Mouse (Mus musculus) cerebellum, adult 11 months (tissue): ENCODE results near the gene Afg3l1.
"Not testable (repeated sequence)": the region's sequence is repeated elsewhere in the genome, so short reads cannot be mapped to it uniquely, and the experiment has no call there.

Experiments used
- DNase-seq: peaks from one replicate; pipeline ENCODE4 v3.0.0; 2022

The Afg3l1 gene

DNA sequence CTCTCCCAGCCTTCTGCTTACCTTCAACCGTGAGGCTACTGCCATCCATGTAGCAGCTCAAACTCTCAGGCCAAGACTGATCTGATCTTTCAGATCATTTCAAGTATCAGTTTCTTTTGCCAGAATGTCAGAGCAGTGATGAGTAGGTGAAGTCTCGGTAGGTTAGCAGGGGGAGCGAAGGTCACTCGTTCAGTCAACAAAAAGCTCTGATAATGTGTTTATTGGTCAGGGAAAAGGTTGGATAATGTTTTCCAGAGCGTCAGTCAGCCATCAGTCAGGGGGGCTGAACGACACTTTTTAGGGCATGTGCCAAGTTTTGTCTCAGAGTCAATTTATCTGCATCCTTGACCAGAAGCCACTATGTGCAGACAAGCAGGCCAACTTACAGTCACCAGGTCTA, 4.7 kb upstream of the Afg3l1 start:
- DNase-seq = not testable (repeated sequence)

DNA sequence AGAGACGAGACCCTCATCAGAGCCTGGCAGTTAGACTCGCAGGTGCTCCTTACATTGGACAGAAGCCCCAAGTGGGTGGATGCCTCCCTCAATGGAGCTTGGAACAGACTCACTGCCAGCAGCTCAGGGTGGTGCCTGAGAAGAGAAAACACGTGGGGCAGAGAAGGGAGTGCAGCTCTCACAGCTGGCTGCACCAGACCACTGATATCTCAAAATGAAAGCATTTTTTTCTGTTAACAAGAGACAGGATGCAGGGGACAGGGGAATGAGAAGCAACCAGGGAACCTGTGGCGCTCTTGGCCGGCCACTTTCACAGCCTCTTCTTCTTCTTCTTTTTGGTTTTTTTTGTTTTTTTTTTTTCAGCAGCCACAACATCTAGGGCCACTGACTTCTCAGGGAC, 3.2 kb upstream of the Afg3l1 start:
- not testable (repeated sequence) for DNase-seq

DNA sequence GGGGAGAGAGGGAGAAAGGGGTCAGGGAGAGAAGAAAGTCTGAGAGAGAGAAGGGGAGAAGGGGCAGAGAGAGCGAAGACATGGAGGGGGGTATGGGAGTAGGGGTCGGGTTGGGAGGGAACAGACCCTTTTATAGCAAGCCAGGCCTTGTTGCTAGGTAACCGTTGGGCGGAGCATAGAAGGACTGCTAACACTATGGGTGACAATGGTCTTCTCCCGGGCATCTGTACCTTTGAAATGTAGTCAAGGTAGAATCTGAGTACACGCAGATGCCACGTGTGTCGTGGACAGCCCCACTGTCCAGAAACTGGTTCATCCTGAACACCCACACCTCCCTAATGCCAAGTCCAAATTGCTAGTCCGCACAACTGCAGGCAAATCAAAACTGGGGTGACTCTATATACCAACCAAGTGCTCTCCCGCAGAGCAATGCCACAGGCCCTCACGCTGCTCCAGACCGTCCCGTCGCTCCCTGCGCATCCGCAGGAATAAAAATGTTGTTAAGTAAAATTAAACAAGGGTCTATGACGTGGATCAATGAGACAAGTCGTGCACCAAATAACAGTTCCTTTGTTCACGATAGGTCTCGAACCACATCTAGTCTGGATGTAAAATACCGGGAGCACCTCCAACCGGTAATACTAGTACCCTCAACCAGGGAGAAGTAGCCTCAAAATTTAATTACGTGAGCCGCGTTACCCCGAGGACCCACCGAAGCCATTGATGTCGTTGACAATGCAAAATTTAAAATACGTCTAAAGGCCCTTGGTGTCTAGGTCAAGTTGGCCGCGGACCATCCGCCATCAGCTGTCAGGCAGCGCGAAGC, 579 bp upstream of the Afg3l1 start:
- DNase-seq = no peak

DNA sequence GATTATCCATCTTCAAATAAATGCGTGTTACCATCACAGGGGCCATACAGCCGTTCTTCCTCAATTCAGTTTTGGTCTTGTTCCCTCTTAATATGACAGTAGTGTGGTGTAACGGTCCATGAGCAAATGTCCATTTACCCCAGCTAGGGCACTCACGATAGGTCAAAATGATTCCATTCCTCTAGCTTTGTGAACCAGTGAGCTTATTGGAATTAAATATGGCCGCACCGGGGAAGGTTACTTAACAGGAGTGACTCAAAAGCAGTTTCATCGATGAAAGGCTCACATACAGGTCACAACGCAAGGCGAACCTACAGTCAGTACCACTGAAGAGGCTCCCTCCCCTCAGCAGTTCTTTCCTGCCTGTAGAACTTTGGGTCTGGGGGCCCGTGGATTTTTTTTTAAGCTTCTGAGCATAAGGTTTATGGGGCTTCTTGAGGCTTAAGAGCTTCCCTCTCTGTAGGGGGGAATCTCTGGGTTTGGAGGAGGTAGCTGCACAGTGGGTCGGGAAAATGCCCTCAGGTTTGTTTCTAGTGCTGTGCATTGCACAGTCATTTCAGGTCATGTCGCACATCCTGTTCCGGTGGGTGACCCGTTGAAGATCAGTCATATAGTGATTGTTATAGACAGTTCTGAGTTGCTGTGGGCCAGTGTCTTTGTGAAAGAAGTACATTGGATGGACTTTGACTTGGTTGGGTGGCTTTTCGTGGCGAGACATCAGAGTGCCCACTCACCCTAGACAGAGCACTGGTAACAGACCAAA, 934 bp downstream of the Afg3l1 start:
- no peak for DNase-seq

DNA sequence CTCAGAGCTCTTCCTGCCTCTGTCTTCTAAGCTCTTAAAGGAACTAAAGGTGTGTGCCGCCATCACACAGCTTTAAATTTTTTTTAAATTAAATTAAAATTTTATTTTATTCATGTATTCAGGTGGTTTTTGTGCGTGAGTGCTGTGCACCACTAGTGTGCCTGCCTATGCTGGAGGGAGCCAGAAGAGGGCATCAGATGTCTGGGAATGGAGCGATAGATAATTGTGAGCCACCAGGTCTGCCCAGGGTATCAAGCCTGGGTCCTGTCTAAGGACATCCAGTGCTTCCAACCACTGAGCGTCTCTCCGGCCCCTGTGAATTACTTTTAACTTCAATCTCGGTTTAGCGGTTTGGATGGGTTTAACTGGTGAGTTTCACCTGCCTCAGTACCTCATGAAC, 4.9 kb downstream of the Afg3l1 start:
- DNase-seq = no peak

DNA sequence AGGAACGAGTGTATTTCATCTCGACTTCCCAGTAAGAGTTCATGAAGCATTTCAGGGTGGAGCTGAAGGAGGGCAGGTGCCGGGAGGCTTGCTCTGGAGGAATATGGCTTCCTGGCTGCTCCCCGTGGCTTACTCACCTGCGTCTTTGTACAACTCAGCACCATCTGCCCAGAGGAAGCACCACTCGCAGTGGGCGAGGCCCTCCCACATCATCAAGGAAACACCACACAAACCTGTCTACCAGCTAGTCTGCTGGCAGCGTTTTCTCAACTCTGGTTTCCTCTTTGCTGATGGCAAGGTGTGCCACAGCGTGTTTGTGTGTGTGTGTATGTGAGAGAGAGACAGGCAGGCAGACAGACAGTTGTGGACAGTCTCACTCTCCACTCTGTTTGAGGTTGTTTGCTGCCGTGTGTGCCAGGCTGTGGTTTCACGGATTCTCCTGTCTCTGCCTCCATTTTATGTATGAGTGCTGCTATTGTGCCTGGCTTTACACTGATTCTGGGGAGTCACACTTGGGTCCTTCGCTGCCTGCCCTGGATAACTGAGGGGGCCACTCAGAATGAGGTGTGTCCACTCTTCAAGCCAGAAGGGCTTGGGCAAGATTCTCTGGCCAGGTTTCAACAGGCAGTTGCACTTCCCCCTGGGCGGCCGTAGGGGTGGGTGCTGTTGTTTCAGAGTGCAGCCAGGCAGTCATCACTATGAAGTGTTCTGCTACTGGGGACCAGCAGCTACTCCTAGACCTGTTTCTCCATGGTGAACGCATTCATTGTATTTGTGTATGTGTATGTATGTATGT, 13.8 kb downstream of the Afg3l1 start:
- no peak for DNase-seq

DNA sequence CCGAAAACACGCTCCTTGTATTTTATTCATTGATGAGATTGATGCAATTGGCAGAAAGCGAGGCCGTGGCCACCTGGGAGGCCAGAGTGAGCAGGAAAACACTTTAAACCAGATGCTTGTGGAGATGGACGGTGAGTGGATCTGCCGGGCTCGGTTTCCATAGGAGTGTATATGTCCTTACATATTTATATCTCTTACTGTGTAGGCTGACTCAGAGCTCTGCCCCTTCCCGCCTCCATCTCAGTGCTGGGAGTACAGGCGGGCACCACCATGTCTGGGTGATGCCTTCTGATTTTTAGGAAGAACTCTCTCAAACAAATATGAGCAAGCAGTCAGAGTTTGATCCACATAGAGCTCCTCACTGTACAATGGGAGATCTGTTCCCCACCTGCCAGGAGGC, 15.2 kb downstream of the Afg3l1 start:
- no peak for DNase-seq

DNA sequence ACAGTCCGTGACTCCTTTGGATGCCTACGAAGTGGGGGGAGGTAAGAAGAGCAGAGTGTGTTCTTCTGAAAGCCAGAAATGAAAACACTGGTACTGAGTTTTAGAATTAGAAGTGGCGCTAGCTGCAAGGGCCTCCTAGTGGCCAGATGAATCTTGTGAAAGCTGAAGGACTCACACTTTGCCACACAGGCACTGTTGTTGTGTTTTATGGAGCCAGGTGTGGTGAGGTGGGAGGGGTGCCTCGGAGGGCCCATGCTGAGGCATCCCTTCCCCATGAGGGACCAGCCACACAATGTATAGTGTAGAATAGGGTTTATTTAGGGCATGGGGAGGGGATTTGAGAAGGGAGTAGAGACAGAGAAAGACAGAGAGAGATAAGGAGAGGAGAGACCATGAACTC, 20.0 kb downstream of the Afg3l1 start:
- DNase-seq = no peak

DNA sequence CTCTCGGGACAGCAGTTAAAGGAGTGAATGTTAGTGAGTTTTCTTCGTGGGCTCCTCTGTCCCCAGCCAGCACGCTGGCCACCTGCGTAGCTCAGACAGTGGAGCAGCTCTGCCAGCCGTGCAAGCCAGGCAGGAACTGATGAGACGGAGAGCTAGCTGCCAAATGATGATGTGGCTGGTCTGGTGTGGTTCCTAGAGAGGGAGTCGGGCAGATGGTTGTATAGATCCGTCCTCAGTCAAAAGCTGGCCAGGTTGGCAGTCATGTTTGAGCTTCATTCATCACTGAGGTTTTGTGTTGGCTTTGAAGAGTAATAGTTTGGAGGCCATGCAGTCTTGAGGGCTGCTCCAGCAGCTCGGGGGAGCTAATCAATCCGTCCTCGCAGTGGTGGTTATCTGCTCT, 21.3 kb downstream of the Afg3l1 start:
- no peak for DNase-seq

DNA sequence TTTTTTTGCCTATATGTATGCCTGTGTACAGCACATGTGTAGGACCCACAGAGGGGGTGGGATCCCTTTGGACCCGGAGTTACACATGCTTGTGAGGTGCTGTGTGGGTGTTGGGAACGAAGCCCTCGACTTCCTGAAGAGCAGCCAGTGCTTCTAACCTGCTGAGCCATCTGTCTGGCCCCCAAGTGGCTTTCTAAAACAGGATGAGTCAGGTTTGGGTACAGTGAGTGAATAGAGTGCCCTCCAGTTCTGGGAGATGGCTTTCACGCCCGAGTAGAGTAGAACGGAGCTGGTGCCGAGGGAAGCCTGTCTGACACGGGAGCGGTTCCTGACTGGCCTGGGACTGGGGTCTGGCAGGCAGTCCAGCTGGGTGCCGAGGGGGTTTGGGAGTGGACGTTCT, 21.9 kb downstream of the Afg3l1 start:
- DNase-seq = no peak

DNA sequence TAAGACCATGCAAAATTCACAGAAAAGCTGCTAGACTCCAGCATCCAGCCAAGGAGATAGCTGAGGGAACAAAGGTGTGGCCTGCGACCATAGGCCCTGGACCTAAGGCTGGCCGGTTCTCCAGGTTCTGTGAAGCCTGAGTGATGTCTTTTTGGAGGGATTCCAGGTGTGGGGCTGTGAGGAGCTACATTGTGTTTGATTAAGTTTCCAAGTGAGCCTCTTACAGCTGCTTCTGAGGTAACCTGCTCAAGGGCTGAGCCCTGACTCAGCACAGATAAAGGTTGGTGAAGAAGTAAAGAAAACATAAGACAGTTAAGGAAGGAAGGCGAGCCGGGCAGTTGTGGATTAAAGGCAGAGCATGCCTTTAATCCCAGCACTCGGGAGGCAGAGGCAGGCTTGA, 24.5 kb downstream of the Afg3l1 start:
- no peak for DNase-seq

DNA sequence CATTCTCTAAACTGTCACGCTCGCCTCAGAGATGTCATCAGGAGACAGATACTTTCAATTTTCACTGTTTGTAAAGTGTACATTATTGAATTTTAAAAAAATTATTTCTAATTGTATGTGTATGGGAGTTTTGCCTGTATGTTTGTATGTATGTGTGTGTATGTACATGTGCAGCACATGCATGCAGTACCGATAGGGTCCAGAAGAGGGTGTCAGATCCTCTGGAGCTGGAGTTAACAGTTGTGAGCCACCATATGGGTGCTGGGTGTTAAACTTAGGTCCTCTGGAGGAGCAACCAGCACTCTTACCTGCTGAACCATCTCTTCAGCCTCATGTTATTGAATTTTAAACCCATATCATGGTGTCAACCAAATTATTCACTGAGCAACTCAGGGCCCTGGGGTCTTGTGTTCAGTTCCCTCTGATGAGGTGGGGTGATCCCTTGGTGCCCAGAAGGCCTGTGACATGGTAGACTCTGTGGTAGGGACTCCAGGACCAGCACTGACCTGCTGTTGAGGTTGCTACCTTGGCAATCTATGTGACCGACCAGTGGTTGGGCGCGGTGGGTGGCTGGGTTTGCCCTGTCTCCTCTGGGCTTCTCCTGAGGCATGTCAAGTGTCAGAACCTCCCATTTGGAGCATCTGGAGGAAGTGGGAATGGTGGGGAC, 26.2 kb downstream of the Afg3l1 start:
- DNase-seq = no peak

DNA sequence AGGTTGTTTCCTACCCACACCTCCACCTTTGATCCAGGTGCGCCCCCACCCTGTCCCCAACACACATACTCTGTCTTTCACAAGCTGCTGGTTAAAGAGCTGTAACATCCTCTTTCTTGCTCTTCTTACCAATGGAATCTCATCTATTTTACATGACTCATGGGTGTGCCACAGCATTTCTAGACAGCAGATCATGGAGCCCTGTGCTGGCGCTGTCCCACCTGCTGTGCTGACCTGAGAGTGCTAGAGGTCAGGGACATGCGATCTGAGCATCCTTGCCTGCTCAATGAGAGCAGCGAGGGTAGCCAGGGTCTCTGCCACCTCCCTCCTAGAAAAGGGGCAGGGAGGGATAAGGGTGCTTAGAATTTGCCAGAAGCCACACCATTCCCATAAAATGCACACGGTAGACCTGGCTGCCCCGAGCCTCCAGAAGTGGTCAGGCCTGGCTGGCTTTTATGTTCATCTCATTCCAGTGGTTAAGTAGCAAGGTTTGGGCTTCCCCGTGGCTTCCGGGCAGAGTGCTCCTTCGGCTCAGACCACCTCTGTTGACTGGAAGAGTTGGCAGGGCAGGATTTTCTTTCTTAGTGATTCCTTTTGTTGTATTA, 27.0 kb downstream of the Afg3l1 start:
- DNase-seq = no peak

DNA sequence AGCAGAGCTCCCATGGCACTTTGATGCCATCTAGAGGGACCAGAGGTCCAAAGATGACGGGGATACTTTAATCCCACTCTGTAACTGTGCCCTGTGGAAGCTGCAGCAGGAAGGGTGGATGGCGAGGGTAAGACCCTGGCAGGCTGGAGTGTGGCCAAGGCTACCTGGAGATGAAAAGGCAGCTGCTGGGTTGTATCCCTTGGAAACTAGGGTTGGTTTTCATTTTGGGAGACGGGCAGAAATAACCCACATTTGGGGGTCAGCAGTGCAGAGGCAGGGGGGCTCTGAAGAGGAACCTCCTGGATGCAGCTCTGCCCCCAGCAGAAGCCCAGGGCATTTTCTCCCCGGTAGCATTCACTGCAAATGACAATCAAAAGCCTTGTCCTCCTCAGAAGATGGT, 27.6 kb downstream of the Afg3l1 start:
- no peak for DNase-seq

DNA sequence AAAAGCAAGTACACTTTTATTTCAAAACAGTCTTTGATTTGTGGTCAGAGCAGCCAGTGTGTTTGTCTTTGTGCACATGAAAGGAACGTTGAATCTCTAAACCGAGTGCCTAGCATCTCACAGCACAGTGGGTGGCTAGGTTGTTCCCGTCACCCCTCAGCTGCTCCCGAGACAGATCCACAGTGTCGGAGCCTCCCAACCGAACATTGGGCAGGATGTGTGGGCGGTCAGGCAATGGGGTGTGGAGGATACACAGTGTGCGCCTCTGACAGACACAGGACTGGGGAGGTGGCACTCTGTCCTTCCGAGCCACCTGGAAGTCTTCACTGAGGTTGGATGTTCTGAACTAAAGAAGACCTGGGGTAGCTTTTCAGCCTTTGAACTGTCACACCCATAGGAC, 28.0 kb downstream of the Afg3l1 start:
- no peak for DNase-seq

DNA sequence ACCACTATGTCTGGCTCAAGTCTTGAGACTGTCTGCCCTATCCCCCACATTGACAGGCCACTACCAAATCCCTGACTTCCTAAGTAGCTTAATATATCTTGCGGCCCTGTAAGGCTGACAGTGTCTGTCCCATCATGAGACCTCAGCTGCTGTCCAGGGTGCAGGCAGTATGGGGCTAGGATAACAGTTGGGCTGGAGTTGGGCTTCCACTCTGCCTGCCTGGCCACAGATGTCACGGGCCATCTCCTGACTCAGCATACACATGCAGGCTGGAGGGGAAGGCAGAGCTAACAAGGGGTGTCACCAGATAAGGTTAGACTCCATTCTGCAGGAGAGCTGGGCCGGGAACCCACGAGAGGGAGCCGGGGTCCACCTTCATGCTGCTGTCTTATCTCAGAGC, 29.4 kb downstream of the Afg3l1 start:
- DNase-seq = no peak

DNA sequence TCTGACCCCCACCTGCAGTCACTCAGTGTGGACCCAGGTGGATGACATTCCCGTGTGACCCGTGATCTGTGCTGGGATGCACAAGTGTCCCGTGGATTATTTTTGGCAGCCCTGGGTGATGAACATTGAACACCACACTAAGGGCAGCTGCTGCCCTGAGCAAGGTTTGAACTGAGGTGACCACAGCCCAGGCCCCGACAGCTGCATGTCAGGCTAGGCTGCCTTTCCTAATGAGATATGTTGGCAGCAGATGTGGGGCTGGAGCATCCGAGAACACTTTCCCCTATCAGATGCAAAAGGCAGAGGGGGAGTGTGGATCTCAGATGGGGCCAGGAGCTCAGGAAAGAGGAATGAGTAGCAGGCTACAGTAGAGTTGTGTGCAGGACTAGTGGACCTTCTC, 33.1 kb downstream of the Afg3l1 start:
- DNase-seq = no peak

DNA sequence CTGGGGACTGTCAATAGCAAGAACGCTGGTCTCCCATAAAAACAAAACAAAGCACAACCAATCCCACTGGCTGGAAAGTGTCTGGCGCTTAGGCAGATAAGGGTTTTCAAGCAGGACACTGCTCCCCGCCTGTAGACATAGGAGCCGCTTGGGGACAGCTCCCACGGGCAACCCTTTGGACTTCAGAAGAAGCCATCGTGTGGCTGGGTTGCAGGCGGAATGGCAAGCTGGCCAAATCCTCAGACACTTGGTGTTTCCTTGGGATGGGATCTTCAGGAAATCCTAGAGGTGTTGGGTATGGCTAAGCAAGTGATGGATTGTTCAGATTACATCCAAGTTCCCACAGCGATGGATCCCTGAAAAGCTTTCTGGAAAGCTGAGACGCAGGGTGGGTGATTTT, 36.4 kb downstream of the Afg3l1 start:
- no peak for DNase-seq

DNA sequence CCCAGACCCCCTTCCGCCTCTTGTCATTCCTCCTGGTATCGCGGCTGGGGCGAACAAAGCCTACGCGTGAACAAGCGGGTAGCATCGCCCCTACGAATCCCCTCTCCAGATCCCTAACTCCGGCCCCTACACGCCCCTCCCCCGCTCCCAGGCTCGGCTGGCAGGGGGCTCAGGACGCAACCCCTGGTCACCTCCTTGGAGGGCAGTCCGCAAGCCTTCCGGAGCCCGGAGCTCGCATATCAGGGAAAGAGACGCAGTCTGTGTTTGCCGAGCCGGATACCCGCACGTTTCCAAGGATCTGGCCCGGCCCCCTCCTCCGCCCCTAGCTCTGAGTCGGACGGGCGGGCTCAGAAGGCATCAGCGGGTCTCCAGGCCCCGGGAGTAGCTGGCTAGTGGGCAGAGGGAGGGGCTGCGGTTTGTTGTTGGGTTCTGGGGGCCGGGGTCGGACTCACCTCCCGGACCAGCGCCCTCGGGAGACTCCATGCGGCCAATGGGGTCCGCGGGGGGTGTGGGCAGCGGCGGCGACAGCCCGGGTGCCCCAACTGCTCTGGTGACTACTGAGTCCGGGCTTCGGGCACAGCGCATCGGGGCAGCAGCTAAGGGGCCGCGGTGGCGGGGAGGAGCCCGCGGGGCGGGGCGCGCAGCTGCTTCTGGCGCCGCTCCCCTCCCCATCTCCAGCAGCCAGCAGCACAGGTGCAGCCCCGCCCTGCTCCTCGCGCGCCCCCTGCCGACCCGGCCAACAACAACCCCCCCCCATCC, 37.3 kb downstream of the Afg3l1 start, which contains the start of gene Dbndd1:
Dbndd1 (minus strand) TSS at position 683 of the 759 bp plus-strand sequence.
- DNase-seq = peak; percentile 50

DNA sequence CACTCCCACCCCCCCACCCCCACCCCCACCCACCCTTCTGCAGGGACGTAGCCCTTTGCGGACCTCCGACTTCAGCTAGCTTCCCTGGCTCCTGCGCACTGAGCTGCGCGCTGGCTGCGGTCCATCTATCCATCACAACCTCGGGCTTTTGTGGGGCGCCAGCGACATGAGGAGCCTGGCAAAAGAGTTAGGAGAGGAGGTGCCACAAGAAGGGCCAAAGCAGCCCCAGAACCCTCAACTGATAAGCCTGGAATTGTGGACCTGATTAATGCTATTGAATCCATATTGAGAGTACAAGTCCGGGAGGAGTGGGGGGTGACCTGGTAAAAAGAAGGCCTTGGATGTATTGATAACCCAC, 37.8 kb downstream of the Afg3l1 start:
- no peak for DNase-seq

DNA sequence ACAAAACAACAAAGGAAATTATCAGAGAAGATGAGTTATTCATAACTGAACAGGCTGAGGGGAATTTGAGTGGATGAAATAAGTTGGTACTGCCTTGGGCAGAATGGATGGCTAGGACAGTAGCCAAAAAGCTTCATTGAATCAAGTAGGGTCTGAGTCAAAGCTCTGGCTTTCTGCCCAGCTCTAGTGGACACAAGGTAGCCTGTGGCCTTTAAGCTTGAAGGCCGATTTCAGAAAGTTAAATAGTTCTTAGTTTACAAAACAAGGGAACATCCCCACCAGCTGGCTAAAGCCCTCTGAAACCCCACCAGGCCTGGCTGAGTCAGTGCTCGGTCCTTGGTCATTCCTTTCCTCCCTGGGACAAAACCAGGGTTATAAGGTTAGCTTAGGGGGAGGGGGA, 38.9 kb downstream of the Afg3l1 start:
- DNase-seq = no peak

DNA sequence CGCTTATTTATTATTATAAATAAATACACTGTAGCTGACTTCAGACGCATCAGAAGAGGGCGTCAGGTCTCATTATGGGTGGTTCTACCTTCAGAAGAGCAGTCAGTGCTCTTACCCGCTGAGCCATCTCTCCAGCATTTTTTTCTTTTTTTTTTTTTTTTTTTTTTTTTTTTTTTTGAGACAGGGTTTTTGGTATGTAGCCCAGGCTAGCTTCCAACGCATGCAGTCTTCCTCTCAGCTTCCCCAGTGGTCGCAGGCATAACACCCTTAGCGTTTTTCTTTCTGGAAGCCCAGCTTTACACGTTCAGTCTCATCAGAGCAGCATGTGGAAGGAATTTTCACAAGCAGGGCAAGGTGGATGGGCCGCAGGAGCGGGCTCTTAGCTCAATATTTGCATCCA, 40.5 kb downstream of the Afg3l1 start:
- DNase-seq = no peak
